Mouse (Mus musculus) midbrain, embryonic 11.5 days (tissue): Measurements from ENCODE around the gene Pik3cb. TPM values are rescaled to one million over a fixed set of nuclear protein-coding genes. Genes with fewer than 3 reads are reported as not detected.

Experiments
- ATAC-seq: fragments of 200-750 bp; cut with Nextera tagmentation; 2 replicates; pipeline ENCODE4 v1.8.0; 2017; ENCODE audit warnings: moderate TSS enrichment, moderate library complexity; ENCODE audit not compliant: low FRiP score
- DNase-seq: peaks from one replicate; pipeline ENCODE4 v3.0.0; 2015; ENCODE audit warnings: low spot score; ENCODE audit errors: missing footprints
- H3K27ac ChIP-seq: fragments of 300-500 bp; sonication (generic); 2 replicates; pipeline ENCODE4 v1.5.1; 2014; ENCODE audit warnings: low read depth, low read length
- H3K27me3 ChIP-seq: fragments of 300-500 bp; sonication (generic); 2 replicates; pipeline ENCODE4 v1.6.1; 2014; ENCODE audit warnings: mild to moderate bottlenecking, low read length, moderate library complexity, mixed read lengths; ENCODE audit not compliant: control insufficient read depth, insufficient read depth
- H3K36me3 ChIP-seq: fragments of 300-500 bp; sonication (generic); 2 replicates; pipeline ENCODE4 v1.6.1; 2014; ENCODE audit warnings: mild to moderate bottlenecking, low read length, moderate library complexity, mixed read lengths; ENCODE audit not compliant: control insufficient read depth, insufficient read depth
- H3K4me1 ChIP-seq: fragments of 300-500 bp; sonication (generic); 2 replicates; pipeline ENCODE4 v1.6.1; 2014; ENCODE audit warnings: low read length; ENCODE audit not compliant: control insufficient read depth, insufficient read depth
- H3K4me2 ChIP-seq: fragments of 300-500 bp; sonication (generic); 2 replicates; pipeline ENCODE4 v1.6.1; 2014; ENCODE audit warnings: mild to moderate bottlenecking, moderate library complexity
- H3K4me3 ChIP-seq: fragments of 300-500 bp; sonication (generic); 2 replicates; pipeline ENCODE4 v1.5.1; 2014; ENCODE audit warnings: low read depth, low read length
- H3K9ac ChIP-seq: fragments of 300-500 bp; sonication (generic); 2 replicates; pipeline ENCODE4 v1.6.1; 2014; ENCODE audit warnings: low read length
- H3K9me3 ChIP-seq: fragments of 300-500 bp; sonication (generic); 2 replicates; pipeline ENCODE4 v1.6.1; 2016; ENCODE audit warnings: low read length; ENCODE audit not compliant: control insufficient read depth
- WGBS: fragments of 180-500 bp; shearing (Covaris S2); extraction: QIAGEN DNeasy Blood & Tissue Kit; methylation state at CpG from one replicate; pipeline ENCODE4 v1.1.7; 2014; 5-methylcytosine and 5-hydroxymethylcytosine counted together
- polyA plus RNA-seq: library from polyadenylated mRNA; unstranded; fragments of >200 nt; fragmentation: Nextera tagmentation; extraction: Ambion mirVana; gene quantifications from 2 replicates; pipeline ENCODE4 v1.2.1, GENCODE M21; 2014

Gene Pik3cb
- polyA plus RNA-seq, 1 experiment from 2014 or later = 1.1 TPM

DNA sequence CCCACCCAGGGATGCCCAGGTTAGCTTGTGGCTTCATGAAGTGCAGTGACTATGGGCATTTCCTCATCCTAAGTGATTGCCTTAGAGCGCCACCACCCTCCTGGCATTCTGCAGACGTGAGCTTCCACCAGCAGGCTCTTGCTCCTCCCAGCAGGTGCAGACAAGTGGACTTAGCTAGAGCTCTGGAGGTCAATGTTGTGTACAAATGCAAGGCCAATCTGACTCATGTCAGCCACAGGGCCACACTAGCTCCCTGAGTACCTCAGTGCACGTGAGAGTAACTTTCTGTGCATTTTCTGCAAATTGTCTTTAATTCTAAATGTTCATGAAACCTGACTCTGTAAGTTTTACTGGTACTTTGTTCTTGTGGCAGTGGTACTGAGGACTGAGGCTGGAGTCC lies 124.1 kb downstream of the Pik3cb start:
- Histone ChIP-seq H3K4me2 (no peak overlapping the region), H3K9ac (no peak overlapping the region), H3K4me3 (no peak overlapping the region), H3K4me1 (no peaks in the 10 kb centered on the region), H3K36me3 (no peaks in the 10 kb centered on the region), H3K9me3 (no peaks in the 10 kb centered on the region), H3K27me3 (no peaks in the 10 kb centered on the region), H3K27ac (no peak overlapping the region)
- WGBS = 80% methylated on average over 3 of the region's 3 CpGs
- ATAC-seq (no peak), DNase-seq (peak; percentile 64)

DNA sequence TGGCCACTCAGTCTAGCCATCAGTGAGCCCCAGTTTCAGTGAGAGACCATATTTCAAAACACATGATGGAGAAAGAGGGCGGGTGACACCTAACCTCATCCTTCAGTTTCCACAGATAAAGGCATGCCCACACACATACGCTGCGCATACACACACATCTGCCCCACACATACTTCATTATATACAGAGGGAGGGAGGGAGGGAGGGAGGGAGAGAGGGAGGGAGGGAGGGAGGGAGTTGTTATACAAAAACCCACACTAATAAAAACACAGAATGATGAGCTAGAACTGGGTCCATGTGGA lies 130.6 kb downstream of the Pik3cb start:
- Histone ChIP-seq H3K27me3 (no peaks in the 10 kb centered on the region), H3K4me2 (no peak overlapping the region), H3K27ac (no peak overlapping the region), H3K4me1 (no peaks in the 10 kb centered on the region), H3K9ac (no peak overlapping the region), H3K36me3 (no peaks in the 10 kb centered on the region), H3K9me3 (no peaks in the 10 kb centered on the region), H3K4me3 (no peak overlapping the region)
- DNase-seq = no peak
- WGBS = 92% methylated on average over 3 of the region's 3 CpGs
- ATAC-seq = no peak

DNA sequence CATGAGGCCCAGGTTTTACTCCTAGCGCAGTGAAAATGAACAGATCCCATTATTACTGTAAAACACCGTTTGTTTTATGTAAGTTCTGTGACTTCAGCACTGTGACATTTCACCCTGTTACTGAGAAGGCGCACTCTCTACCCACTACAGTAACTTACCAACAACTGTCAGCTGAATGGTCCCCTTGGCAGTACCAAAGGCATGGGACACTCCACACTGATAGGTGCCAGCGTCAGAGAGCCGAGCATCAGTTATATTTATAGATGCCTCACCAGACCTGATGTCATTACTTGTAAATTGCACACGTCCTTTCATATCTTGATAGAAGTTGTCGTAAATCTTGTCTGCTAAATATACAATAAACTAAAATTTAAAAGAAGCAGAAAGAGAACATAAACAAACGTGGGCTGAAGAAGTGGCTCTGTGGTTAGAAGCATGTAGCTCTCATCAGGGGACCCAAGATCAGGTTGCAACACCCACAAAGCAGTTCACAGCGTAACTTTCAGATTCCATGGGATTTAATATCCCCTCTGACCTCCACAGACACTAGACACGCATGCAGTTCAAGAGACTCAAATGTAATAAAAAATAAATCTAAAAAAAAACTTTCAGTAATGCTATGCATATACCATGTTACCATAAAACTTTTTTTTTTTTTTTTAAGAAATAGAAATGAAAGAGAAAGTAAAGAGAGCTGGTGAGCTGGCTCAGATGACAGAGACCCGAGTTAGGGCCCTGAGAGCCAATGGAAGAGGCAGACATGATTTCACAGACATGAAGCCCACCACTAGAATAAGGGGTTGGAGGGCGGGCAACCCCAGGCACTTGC lies 131.1 kb downstream of the Pik3cb start:
- 82% methylated on average over 12 of the region's 12 CpGs for WGBS
- ATAC-seq = no peak
- H3K4me3 ChIP-seq = no peak overlapping the region
- no peak overlapping the region for H3K9ac ChIP-seq
- peak; percentile 64 for DNase-seq
- no peaks in the 10 kb centered on the region for H3K36me3 ChIP-seq
- H3K4me1 ChIP-seq = no peaks in the 10 kb centered on the region
- H3K9me3 ChIP-seq = no peaks in the 10 kb centered on the region
- H3K4me2 ChIP-seq = no peak overlapping the region
- H3K27ac ChIP-seq = no peak overlapping the region
- no peaks in the 10 kb centered on the region for H3K27me3 ChIP-seq

DNA sequence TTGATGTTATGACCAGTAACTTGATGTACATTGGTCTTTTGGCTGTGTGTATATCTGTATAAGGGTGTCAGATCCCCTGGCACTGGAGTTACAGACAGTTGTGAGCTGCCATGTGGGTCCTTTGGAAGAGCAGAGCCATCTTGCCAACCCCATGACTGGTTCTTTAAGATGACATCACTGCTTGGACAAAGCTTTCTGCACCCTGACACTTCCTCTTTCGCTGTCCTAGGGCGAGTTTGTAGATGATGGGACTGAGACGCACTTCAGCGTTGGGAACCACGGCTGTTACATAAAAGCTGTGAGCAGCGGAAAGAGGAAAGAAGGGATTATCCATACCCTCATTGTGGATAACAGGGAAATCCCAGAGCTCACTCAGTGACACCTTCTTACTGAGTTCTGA lies 139.1 kb downstream of the Pik3cb start:
- Histone ChIP-seq H3K27ac (no peak overlapping the region), H3K27me3 (no peaks in the 10 kb centered on the region), H3K4me2 (no peak overlapping the region), H3K36me3 (peaks cover 4% of the 10 kb centered on the region; the same call in 1 of the 2 replicates), H3K4me3 (no peak overlapping the region), H3K9ac (no peak overlapping the region), H3K9me3 (no peaks in the 10 kb centered on the region), H3K4me1 (no peaks in the 10 kb centered on the region)
- WGBS = 93% methylated on average over 6 of the region's 6 CpGs
- ATAC-seq = no peak
- peak; percentile 57 for DNase-seq

DNA sequence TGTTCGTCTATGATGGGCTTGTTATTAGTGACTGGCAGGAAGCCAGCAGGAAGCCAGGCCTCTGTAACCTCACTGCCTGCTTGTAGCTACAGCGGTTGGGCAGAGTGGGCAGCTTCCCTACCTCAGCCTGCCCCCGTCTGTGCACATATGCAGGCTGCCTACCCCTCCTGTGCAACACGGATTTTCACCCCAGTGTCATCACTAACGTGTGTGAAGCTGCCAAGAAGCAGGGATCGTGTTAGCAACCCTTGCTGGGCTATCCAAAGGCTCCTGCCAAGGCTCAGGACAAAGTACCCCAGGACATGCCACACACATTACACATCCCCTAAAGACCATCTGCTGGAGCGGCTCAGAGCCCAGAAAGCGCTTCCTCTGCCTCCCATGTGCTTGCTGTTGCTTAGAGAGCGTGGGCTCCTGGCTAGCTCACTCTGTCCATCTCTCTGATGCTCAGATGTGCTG lies 140.5 kb downstream of the Pik3cb start:
- no peak overlapping the region for H3K4me2 ChIP-seq
- H3K9ac ChIP-seq = no peak overlapping the region
- H3K4me1 ChIP-seq = no peaks in the 10 kb centered on the region
- no peaks in the 10 kb centered on the region for H3K9me3 ChIP-seq
- no peaks in the 10 kb centered on the region for H3K27me3 ChIP-seq
- no peak overlapping the region for H3K4me3 ChIP-seq
- peaks cover 4% of the 10 kb centered on the region; the same call in 1 of the 2 replicates for H3K36me3 ChIP-seq
- DNase-seq (peak; percentile 6), ATAC-seq (no peak)
- 86% methylated on average over 9 of the region's 9 CpGs for WGBS
- no peak overlapping the region for H3K27ac ChIP-seq

DNA sequence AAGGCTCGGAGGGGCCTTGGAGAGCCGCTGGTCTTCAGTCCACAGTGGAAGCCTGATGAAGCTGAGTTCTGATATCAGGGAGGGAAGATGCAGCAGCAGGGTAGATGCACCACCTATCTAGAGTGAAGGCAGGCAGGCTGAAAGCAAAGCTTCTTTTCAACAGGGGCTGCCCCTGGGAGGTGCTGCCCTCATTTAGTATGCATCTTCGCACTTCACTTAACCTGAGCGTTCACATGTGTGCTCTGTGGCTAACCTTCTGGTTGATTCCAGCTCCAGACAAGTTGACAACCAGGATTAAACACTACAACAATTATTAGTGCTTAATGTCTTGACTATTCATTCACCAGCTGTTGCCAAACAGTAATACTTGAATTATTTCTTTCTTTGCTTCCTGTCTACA lies 146.3 kb downstream of the Pik3cb start:
- no peak for ATAC-seq

DNA sequence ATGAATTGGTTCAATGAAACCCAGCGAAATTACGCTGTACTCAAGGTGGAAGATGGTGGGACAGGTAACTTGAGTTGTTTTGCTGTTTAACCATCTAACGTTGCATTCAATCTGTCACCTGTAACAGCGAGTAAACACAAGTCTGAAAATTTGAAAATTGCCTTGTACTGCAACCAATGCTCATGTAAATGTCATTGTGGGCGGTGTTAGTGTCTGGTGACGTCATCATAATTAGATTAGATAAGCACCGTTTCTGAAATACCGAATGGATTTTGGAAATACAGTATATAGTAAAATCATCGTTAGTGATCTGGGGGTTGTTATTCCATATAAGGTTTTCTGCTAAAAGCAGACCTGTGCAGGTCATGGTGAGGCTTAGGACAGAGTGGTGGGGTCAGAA lies 153.3 kb downstream of the Pik3cb start:
- Histone ChIP-seq H3K27ac (no peak overlapping the region), H3K27me3 (peaks cover 2% of the 10 kb centered on the region; the same call in 1 of the 2 replicates), H3K4me1 (peaks cover 6% of the 10 kb centered on the region), H3K4me2 (peak overlapping the region; percentile 85), H3K9me3 (no peaks in the 10 kb centered on the region), H3K4me3 (peak overlapping the region; percentile 78), H3K36me3 (no peaks in the 10 kb centered on the region), H3K9ac (peak overlapping the region; percentile 75)
- 60% methylated on average over 9 of the region's 9 CpGs for WGBS
- DNase-seq = no peak
- ATAC-seq = no peak

More for the DNA sequence above, 146.3 kb downstream of the Pik3cb start:
- no peaks in the 10 kb centered on the region for H3K4me1 ChIP-seq
- H3K27ac ChIP-seq = no peak overlapping the region
- no peak overlapping the region for H3K4me3 ChIP-seq
- no peak overlapping the region for H3K9ac ChIP-seq
- H3K9me3 ChIP-seq = no peaks in the 10 kb centered on the region
- H3K4me2 ChIP-seq = no peak overlapping the region
- DNase-seq = peak; percentile 6
- 89% methylated on average over 4 of the region's 4 CpGs for WGBS
- no peaks in the 10 kb centered on the region for H3K27me3 ChIP-seq
- H3K36me3 ChIP-seq = no peaks in the 10 kb centered on the region

Other genes starting within 250 kb of the Pik3cb start
- 0.11 TPM in 1 of 2 replicates, not detected in the other for gene 7420426K07Rik, start 237.5 kb downstream of the Pik3cb start, polyA plus RNA-seq
- gene Foxl2, start 185.3 kb downstream of the Pik3cb start, polyA plus RNA-seq = 2.2 and 3.6 TPM in 2 replicates
- gene Faim, start 154.2 kb downstream of the Pik3cb start, polyA plus RNA-seq = 87.3 and 91.8 TPM in 2 replicates
- gene Gm1123, start 104.9 kb downstream of the Pik3cb start, polyA plus RNA-seq = 0.08 TPM in 1 of 2 replicates, not detected in the other
- not detected in 2 replicates for gene Faiml, start 96.6 kb upstream of the Pik3cb start, polyA plus RNA-seq
- gene Cep70, start 102.7 kb upstream of the Pik3cb start, polyA plus RNA-seq = 41.9 and 49.5 TPM in 2 replicates
- gene Esyt3, start 217.9 kb upstream of the Pik3cb start, polyA plus RNA-seq = 0.12 and 0.34 TPM in 2 replicates